Mouse (Mus musculus): ENCODE measurements around the gene Denr. TPM values are rescaled to one million over a fixed set of nuclear protein-coding genes. Genes with fewer than 3 reads are reported as not detected.

The Denr gene
- polyA plus RNA-seq, 1 experiment from 2014 or later = 135 TPM

DNA sequence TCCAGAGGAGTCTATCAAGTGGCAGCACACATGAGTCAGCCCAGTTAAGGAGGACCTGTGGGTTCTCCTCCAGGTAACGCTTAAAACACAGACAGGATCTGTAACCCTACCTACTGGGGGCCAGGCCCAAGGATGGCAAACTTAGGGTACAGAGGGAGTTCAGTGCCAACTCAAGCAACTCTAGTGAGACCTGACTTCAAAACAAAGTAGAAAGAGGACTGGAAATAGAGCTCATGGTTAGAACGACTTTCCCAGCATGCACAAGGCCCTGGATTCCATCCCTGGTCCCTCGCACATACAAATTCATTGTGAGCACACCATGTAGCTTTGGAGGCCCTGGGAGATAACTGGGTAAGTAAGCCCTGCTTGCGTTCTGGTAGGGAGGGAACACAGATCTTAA, 63.6 kb downstream of the Denr start:
- H3K9me3 ChIP-seq (ENCODE audit: control insufficient read depth, low read length) = no peaks in the 10 kb centered on the region
- H3K27ac ChIP-seq (ENCODE audit: low read depth, low read length) = no peak overlapping the region
- H3K36me3 ChIP-seq (ENCODE audit: control insufficient read depth, insufficient read depth, low read length) = no peaks in the 10 kb centered on the region
- WGBS = 84% methylated on average over 4 of the region's 4 CpGs
- H3K4me1 ChIP-seq (ENCODE audit: control insufficient read depth, insufficient read depth, low read length) = 0 out of 2 replicates have a peak, but pooled peaks cover 17% of the 10 kb centered on the region
- no peak overlapping the region for H3K9ac ChIP-seq (ENCODE audit: low read depth, low read length)
- H3K4me3 ChIP-seq (ENCODE audit: low read length) = no peak overlapping the region
- peaks cover 4% of the 10 kb centered on the region; the same call in 1 of the 2 replicates for H3K27me3 ChIP-seq (ENCODE audit: control insufficient read depth, insufficient read depth, low read length)
- no peak for ATAC-seq (ENCODE audit: low FRiP score, low TSS enrichment)
- no peak overlapping the region for H3K4me2 ChIP-seq (replicated peaks; ENCODE audit: low read depth, low read length)

DNA sequence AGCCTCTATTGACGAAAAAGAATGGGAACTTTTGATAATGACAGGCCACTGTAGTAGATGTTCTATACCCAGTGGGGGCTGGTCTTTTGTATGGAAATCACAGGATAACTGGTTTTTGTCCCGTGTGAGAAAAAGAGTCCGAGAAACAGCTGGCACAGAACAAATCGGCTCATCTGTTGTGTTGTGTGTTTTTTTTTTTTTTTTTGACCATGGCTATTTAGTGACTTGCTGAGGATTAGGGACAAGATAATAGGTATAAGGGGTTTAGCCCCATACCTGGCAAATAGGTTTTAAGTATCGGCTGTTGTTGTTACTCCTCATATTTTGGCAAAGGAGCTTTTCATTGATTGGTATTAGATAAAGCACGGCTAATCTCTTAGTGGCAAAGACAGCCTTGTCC, 65.5 kb downstream of the Denr start:
- H3K4me1 ChIP-seq (ENCODE audit: control insufficient read depth, insufficient read depth, low read length) = peaks cover 26% of the 10 kb centered on the region; the same call in 1 of the 2 replicates
- H3K4me2 ChIP-seq (replicated peaks; ENCODE audit: low read depth, low read length) = no peak overlapping the region
- no peak overlapping the region for H3K9ac ChIP-seq (ENCODE audit: low read depth, low read length)
- H3K36me3 ChIP-seq (ENCODE audit: control insufficient read depth, insufficient read depth, low read length) = no peaks in the 10 kb centered on the region
- no peak for ATAC-seq (ENCODE audit: low FRiP score, low TSS enrichment)
- WGBS = 83% methylated on average over 6 of the region's 6 CpGs
- H3K9me3 ChIP-seq (ENCODE audit: control insufficient read depth, low read length) = no peaks in the 10 kb centered on the region
- H3K27me3 ChIP-seq (ENCODE audit: control insufficient read depth, insufficient read depth, low read length) = peaks cover 9% of the 10 kb centered on the region; the same call in 1 of the 2 replicates
- no peak overlapping the region for H3K27ac ChIP-seq (ENCODE audit: low read depth, low read length)
- H3K4me3 ChIP-seq (ENCODE audit: low read length) = no peak overlapping the region

GRCm38 (mm10) chr5:123973299-123974178, 66.6 kb downstream of the Denr start, which contains the start of gene Hip1r:
Gene Hip1r, plus strand, starts transcription at chr5:123973628.
- Histone ChIP-seq H3K4me3 (ENCODE audit: low read length) (peak within 1 kb of the TSS; percentile 71), H3K27me3 (ENCODE audit: control insufficient read depth, insufficient read depth, low read length) (peaks cover 9% of the 10 kb centered on the region; the same call in 1 of the 2 replicates), H3K4me2 (replicated peaks; ENCODE audit: low read depth, low read length) (peak within 1 kb of the TSS; percentile 93), H3K4me1 (ENCODE audit: control insufficient read depth, insufficient read depth, low read length) (peaks cover 33% of the 10 kb centered on the region; the same call in 1 of the 2 replicates), H3K36me3 (ENCODE audit: control insufficient read depth, insufficient read depth, low read length) (no peaks in the 10 kb centered on the region), H3K27ac (ENCODE audit: low read depth, low read length) (no peak within 1 kb of the TSS), H3K9me3 (ENCODE audit: control insufficient read depth, low read length) (no peaks in the 10 kb centered on the region), H3K9ac (ENCODE audit: low read depth, low read length) (peak within 1 kb of the TSS; percentile 84)
- 1% methylated on average over 95 of the region's 106 CpGs for WGBS
- peak; percentile 77 for ATAC-seq (ENCODE audit: low FRiP score, low TSS enrichment)

GRCm38 (mm10) chr5:123974179-123974485, 67.2 kb downstream of the Denr start:
- peak overlapping the region; percentile 93 for H3K4me2 ChIP-seq (replicated peaks; ENCODE audit: low read depth, low read length)
- H3K27ac ChIP-seq (ENCODE audit: low read depth, low read length) = no peak overlapping the region
- H3K27me3 ChIP-seq (ENCODE audit: control insufficient read depth, insufficient read depth, low read length) = peaks cover 9% of the 10 kb centered on the region; the same call in 1 of the 2 replicates
- H3K36me3 ChIP-seq (ENCODE audit: control insufficient read depth, insufficient read depth, low read length) = no peaks in the 10 kb centered on the region
- H3K9ac ChIP-seq (ENCODE audit: low read depth, low read length) = peak overlapping the region; percentile 84
- H3K4me3 ChIP-seq (ENCODE audit: low read length) = peak overlapping the region; percentile 71
- H3K9me3 ChIP-seq (ENCODE audit: control insufficient read depth, low read length) = no peaks in the 10 kb centered on the region
- under 1% methylated on average over 14 of the region's 14 CpGs for WGBS
- H3K4me1 ChIP-seq (ENCODE audit: control insufficient read depth, insufficient read depth, low read length) = peaks cover 31% of the 10 kb centered on the region; the same call in 1 of the 2 replicates
- no peak for ATAC-seq (ENCODE audit: low FRiP score, low TSS enrichment)

DNA sequence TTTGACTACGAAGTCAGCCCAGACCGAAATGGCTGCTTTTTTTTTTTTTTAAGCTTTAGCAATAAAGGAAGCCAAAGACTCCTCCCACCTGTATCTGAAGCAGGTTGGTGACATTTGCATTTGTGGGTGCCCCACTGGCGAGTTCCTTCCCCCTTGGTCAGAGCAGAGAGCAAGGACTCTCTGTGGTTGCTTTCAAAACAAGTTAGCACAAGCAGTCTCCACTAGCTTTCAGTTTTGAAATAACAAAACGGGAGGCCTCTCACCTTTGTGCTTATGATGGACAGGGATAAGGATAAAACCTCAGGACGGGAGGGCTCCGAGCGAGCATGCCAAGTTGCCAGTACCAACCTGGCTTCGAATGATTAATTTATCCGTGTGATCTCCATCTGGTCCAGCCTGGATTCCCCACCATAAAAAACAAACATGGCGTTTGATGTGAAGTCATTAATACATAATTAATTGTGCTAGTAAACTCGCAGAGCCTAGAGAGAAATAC, 67.7 kb downstream of the Denr start:
- H3K4me3 ChIP-seq (ENCODE audit: low read length) = peak overlapping the region; percentile 71
- peak overlapping the region; percentile 84; the same call in 1 of the 2 replicates for H3K9ac ChIP-seq (ENCODE audit: low read depth, low read length)
- H3K9me3 ChIP-seq (ENCODE audit: control insufficient read depth, low read length) = no peaks in the 10 kb centered on the region
- H3K27ac ChIP-seq (ENCODE audit: low read depth, low read length) = no peak overlapping the region
- H3K36me3 ChIP-seq (ENCODE audit: control insufficient read depth, insufficient read depth, low read length) = no peaks in the 10 kb centered on the region
- peaks cover 31% of the 10 kb centered on the region; the same call in 1 of the 2 replicates for H3K4me1 ChIP-seq (ENCODE audit: control insufficient read depth, insufficient read depth, low read length)
- peak overlapping the region; percentile 93 for H3K4me2 ChIP-seq (replicated peaks; ENCODE audit: low read depth, low read length)
- WGBS = 19% methylated on average over 11 of the region's 11 CpGs
- H3K27me3 ChIP-seq (ENCODE audit: control insufficient read depth, insufficient read depth, low read length) = peaks cover 9% of the 10 kb centered on the region; the same call in 1 of the 2 replicates
- ATAC-seq (ENCODE audit: low FRiP score, low TSS enrichment) = no peak

GRCm38 (mm10) chr5:123975668-123976180, 68.7 kb downstream of the Denr start:
- no peak overlapping the region for H3K9ac ChIP-seq (ENCODE audit: low read depth, low read length)
- H3K4me2 ChIP-seq (replicated peaks; ENCODE audit: low read depth, low read length) = peak overlapping the region; percentile 93; the same call in 1 of the 2 replicates
- H3K27ac ChIP-seq (ENCODE audit: low read depth, low read length) = peak overlapping the region; percentile 62
- H3K4me3 ChIP-seq (ENCODE audit: low read length) = no peak overlapping the region
- H3K27me3 ChIP-seq (ENCODE audit: control insufficient read depth, insufficient read depth, low read length) = peaks cover 9% of the 10 kb centered on the region; the same call in 1 of the 2 replicates
- 58% methylated on average over 6 of the region's 6 CpGs for WGBS
- H3K4me1 ChIP-seq (ENCODE audit: control insufficient read depth, insufficient read depth, low read length) = peaks cover 31% of the 10 kb centered on the region; the same call in 1 of the 2 replicates
- no peak for ATAC-seq (ENCODE audit: low FRiP score, low TSS enrichment)
- no peaks in the 10 kb centered on the region for H3K36me3 ChIP-seq (ENCODE audit: control insufficient read depth, insufficient read depth, low read length)
- H3K9me3 ChIP-seq (ENCODE audit: control insufficient read depth, low read length) = no peaks in the 10 kb centered on the region

GRCm38 (mm10) chr5:123977231-123977630, 70.3 kb downstream of the Denr start:
- H3K36me3 ChIP-seq (ENCODE audit: control insufficient read depth, insufficient read depth, low read length) = no peaks in the 10 kb centered on the region

DNA sequence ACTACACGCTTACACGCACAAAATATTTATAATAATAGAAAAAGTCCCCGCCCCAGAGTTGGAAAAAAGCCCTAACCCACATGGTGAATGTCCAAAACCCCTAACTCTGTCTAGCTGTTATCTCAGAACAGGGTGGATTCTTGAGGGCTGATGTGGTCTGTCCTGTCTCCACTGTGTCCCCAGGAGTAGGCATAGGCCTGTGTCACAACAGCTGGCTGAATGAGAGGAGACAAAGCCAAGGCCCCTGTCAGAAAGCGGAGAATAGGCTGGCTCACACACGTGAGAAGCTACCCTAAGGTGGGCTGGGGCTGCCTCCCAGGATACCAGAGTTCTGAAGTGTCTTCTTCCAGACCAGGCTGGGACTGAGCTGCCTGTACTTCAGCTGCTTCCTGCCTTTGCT, 71.2 kb downstream of the Denr start:
- peaks cover 9% of the 10 kb centered on the region; the same call in 1 of the 2 replicates for H3K27me3 ChIP-seq (ENCODE audit: control insufficient read depth, insufficient read depth, low read length)
- no peak overlapping the region for H3K4me3 ChIP-seq (ENCODE audit: low read length)
- peaks cover 33% of the 10 kb centered on the region; the same call in 1 of the 2 replicates for H3K4me1 ChIP-seq (ENCODE audit: control insufficient read depth, insufficient read depth, low read length)
- H3K9me3 ChIP-seq (ENCODE audit: control insufficient read depth, low read length) = no peaks in the 10 kb centered on the region
- 79% methylated on average over 5 of the region's 5 CpGs for WGBS
- H3K4me2 ChIP-seq (replicated peaks; ENCODE audit: low read depth, low read length) = no peak overlapping the region
- H3K9ac ChIP-seq (ENCODE audit: low read depth, low read length) = no peak overlapping the region
- no peaks in the 10 kb centered on the region for H3K36me3 ChIP-seq (ENCODE audit: control insufficient read depth, insufficient read depth, low read length)
- no peak for ATAC-seq (ENCODE audit: low FRiP score, low TSS enrichment)
- H3K27ac ChIP-seq (ENCODE audit: low read depth, low read length) = no peak overlapping the region

More at GRCm38 (mm10) chr5:123977231-123977630, 70.3 kb downstream of the Denr start:
- Histone ChIP-seq H3K9ac (ENCODE audit: low read depth, low read length) (no peak overlapping the region), H3K27ac (ENCODE audit: low read depth, low read length) (peak overlapping the region; percentile 26; the same call in 1 of the 2 replicates), H3K27me3 (ENCODE audit: control insufficient read depth, insufficient read depth, low read length) (peaks cover 9% of the 10 kb centered on the region; the same call in 1 of the 2 replicates), H3K9me3 (ENCODE audit: control insufficient read depth, low read length) (no peaks in the 10 kb centered on the region), H3K4me3 (ENCODE audit: low read length) (no peak overlapping the region), H3K4me1 (ENCODE audit: control insufficient read depth, insufficient read depth, low read length) (peaks cover 33% of the 10 kb centered on the region; the same call in 1 of the 2 replicates), H3K4me2 (replicated peaks; ENCODE audit: low read depth, low read length) (no peak overlapping the region)
- no peak for ATAC-seq (ENCODE audit: low FRiP score, low TSS enrichment)
- 30% methylated on average over 3 of the region's 3 CpGs for WGBS

All from kidney, embryonic 14.5 days (tissue).